22 mouse cellular contexts compared by ENCODE assay signal in genomic region chr14:99605351-99606100, GRCm38 (mm10).
DNase-seq lines count a peak whose midpoint lies in the region; ATAC-seq and TF ChIP-seq lines count a peak whose summit lies in the region.
"Had no signal": no experiment of that assay in that cellular context is flagged by ENCODE, and none has a peak within 500 bp of the region (broad histone marks: within the 10 kb centered on the region; RNA-seq: fewer than 3 reads in every experiment).

No protein-coding gene starts in this region.

- H3K4me1 ChIP-seq in kidney, embryonic 14.5 days (ENCODE audit: control insufficient read depth, insufficient read depth, low read length) = no peaks in the 10 kb centered on the region
- no peaks in the 10 kb centered on the region for H3K4me1 ChIP-seq in lung, postnatal 0 days (ENCODE audit: insufficient read depth, low read depth, low read length)
- H3K4me1 ChIP-seq in limb, embryonic 15.5 days = no peaks in the 10 kb centered on the region
- H3K4me1 ChIP-seq in hindbrain, embryonic 10.5 days (replicated peaks) = no peaks in the 10 kb centered on the region

- H3K9me3 ChIP-seq in kidney, embryonic 14.5 days (ENCODE audit: control insufficient read depth, low read length) = no peaks in the 10 kb centered on the region
- no peaks in the 10 kb centered on the region for H3K9me3 ChIP-seq in lung, postnatal 0 days (ENCODE audit: low read length)
- H3K9me3 ChIP-seq in limb, embryonic 15.5 days = no peaks in the 10 kb centered on the region
- no peaks in the 10 kb centered on the region for H3K9me3 ChIP-seq in hindbrain, embryonic 10.5 days
- H3K9me3 ChIP-seq: forebrain, embryonic 13.5 days had no signal

- H3K36me3 ChIP-seq in kidney, embryonic 14.5 days (ENCODE audit: control insufficient read depth, insufficient read depth, low read length) = no peaks in the 10 kb centered on the region
- H3K36me3 ChIP-seq in lung, postnatal 0 days (ENCODE audit: insufficient read depth, low read length) = no peaks in the 10 kb centered on the region
- H3K36me3 ChIP-seq in limb, embryonic 15.5 days = no peaks in the 10 kb centered on the region
- no peaks in the 10 kb centered on the region for H3K36me3 ChIP-seq in hindbrain, embryonic 10.5 days

- no peak for ATAC-seq in kidney, embryonic 14.5 days (ENCODE audit: low FRiP score, low TSS enrichment)
- no peak for ATAC-seq in lung, postnatal 0 days
- ATAC-seq in limb, embryonic 15.5 days (ENCODE audit: insufficient number of reproducible peaks, low FRiP score, low TSS enrichment, low read depth) = no peak
- ATAC-seq: CD4-positive, CD25-positive, alpha-beta regulatory T cell, adult 4 months; forebrain, embryonic 13.5 days; hindbrain, embryonic 16.5 days; Patski had no signal

- TF ChIP-seq EP300 in lung, postnatal 0 days (IDR thresholded peaks at IDR 0.05) = peak; percentile 54

- no peak overlapping the region for H3K4me3 ChIP-seq in kidney, embryonic 14.5 days (ENCODE audit: low read length)
- no peak overlapping the region for H3K4me3 ChIP-seq in lung, postnatal 0 days (ENCODE audit: low read depth, low read length)
- H3K4me3 ChIP-seq in limb, embryonic 15.5 days = no peak overlapping the region
- H3K4me3 ChIP-seq in hindbrain, embryonic 10.5 days = no peak overlapping the region
- H3K4me3 ChIP-seq: forebrain, embryonic 13.5 days; heart, adult 2 months had no signal

- H3K27me3 ChIP-seq in kidney, embryonic 14.5 days (ENCODE audit: control insufficient read depth, insufficient read depth, low read length) = no peaks in the 10 kb centered on the region
- no peaks in the 10 kb centered on the region for H3K27me3 ChIP-seq in lung, postnatal 0 days (replicated peaks; ENCODE audit: insufficient read depth, low read length)
- no peaks in the 10 kb centered on the region for H3K27me3 ChIP-seq in limb, embryonic 15.5 days
- H3K27me3 ChIP-seq in hindbrain, embryonic 10.5 days (ENCODE audit: insufficient read depth, poor library complexity, severe bottlenecking) = no peaks in the 10 kb centered on the region
- H3K27me3 ChIP-seq: forebrain, embryonic 13.5 days; Patski had no signal

- TF ChIP-seq CTCF in lung, postnatal 0 days (IDR thresholded peaks at IDR 0.05) = no peak

- H3K27ac ChIP-seq in kidney, embryonic 14.5 days (ENCODE audit: low read depth, low read length) = 0 out of 2 replicates have a peak overlapping the region, but pooled peaks have one; percentile 9
- H3K27ac ChIP-seq in lung, postnatal 0 days (ENCODE audit: low read length) = 0 out of 2 replicates have a peak overlapping the region, but pooled peaks have one; percentile 21
- H3K27ac ChIP-seq in limb, embryonic 15.5 days = peak overlapping the region; percentile 50; the same call in 1 of the 2 replicates
- no peak overlapping the region for H3K27ac ChIP-seq in hindbrain, embryonic 10.5 days
- H3K27ac ChIP-seq: forebrain, embryonic 13.5 days; heart, adult 2 months had no signal

- WGBS in kidney, embryonic 14.5 days = 64% methylated on average over 6 of the region's 6 CpGs
- 38% methylated on average over 6 of the region's 6 CpGs for WGBS in lung, postnatal 0 days
- 70% methylated on average over 6 of the region's 6 CpGs for WGBS in limb, embryonic 15.5 days
- 77% methylated on average over 6 of the region's 6 CpGs for WGBS in hindbrain, embryonic 10.5 days

- DNase-seq in kidney, postnatal 36 days = no peak
- peak; percentile 23 for DNase-seq in lung, postnatal 0 days (ENCODE audit: low spot score)
- no peak for DNase-seq in lung, postnatal 4 days
- no peak for DNase-seq in urinary bladder, postnatal 36 days (ENCODE audit: low spot score in 2 of 2)
- no peak for DNase-seq in hindbrain, embryonic 10.5 days (ENCODE audit: low spot score)
- DNase-seq in thymus, adult 18-20 months = no peak
- DNase-seq: adrenal gland, postnatal 10 days; cerebellum, postnatal 10 days; gastrocnemius, postnatal 10 days; heart, adult 2 months; heart, postnatal 36 days; kidney, adult 9 months; right cerebral cortex, postnatal 25 days; thymus, postnatal 36 days had no signal

- no peak overlapping the region for H3K4me2 ChIP-seq in kidney, embryonic 14.5 days (replicated peaks; ENCODE audit: low read depth, low read length)
- no peak overlapping the region for H3K4me2 ChIP-seq in lung, postnatal 0 days (replicated peaks; ENCODE audit: low read depth, low read length)
- no peak overlapping the region for H3K4me2 ChIP-seq in limb, embryonic 15.5 days
- H3K4me2 ChIP-seq: forebrain, embryonic 13.5 days; liver, embryonic 11.5 days; midbrain, embryonic 11.5 days had no signal

- H3K9ac ChIP-seq in kidney, embryonic 14.5 days (ENCODE audit: low read depth, low read length) = no peak overlapping the region
- H3K9ac ChIP-seq in lung, postnatal 0 days (replicated peaks; ENCODE audit: low read depth) = no peak overlapping the region
- H3K9ac ChIP-seq in limb, embryonic 15.5 days = no peak overlapping the region
- H3K9ac ChIP-seq: forebrain, embryonic 13.5 days had no signal
